Mouse (Mus musculus) embryonic facial prominence, embryonic 10.5 days (tissue): Measurements from ENCODE around the gene Ppp1r14b. TPM values are rescaled to one million over a fixed set of nuclear protein-coding genes. Genes with fewer than 3 reads are reported as not detected.

Experiments
- DNase-seq: peaks from one replicate; pipeline ENCODE4 v3.0.0-alpha.2; 2017; ENCODE audit warnings: low spot score
- H3K27ac ChIP-seq: fragments of 300-500 bp; sonication (generic); replicated peaks from 2 replicates; pipeline ENCODE4 v1.5.1; 2016; ENCODE audit warnings: mild to moderate bottlenecking
- H3K27me3 ChIP-seq: fragments of 300-500 bp; sonication (generic); replicated peaks from 2 replicates; pipeline ENCODE4 v1.6.1; 2016; ENCODE audit warnings: low read depth, mild to moderate bottlenecking; ENCODE audit not compliant: poor library complexity, severe bottlenecking
- H3K36me3 ChIP-seq: fragments of 300-500 bp; sonication (generic); replicated peaks from 2 replicates; pipeline ENCODE4 v1.6.1; 2016; ENCODE audit warnings: mild to moderate bottlenecking, moderate library complexity
- H3K4me1 ChIP-seq: fragments of 300-500 bp; sonication (generic); 2 replicates; pipeline ENCODE4 v1.6.1; 2016
- H3K4me3 ChIP-seq: fragments of 300-500 bp; sonication (generic); 2 replicates; pipeline ENCODE4 v1.5.1; 2016; ENCODE audit warnings: mild to moderate bottlenecking, moderate library complexity
- H3K9me3 ChIP-seq: fragments of 300-500 bp; sonication (generic); 2 replicates; pipeline ENCODE4 v1.6.1; 2016; ENCODE audit warnings: mild to moderate bottlenecking
- WGBS: fragments of 180-500 bp; shearing (Covaris S2); methylation state at CpG from one replicate; pipeline ENCODE4 v1.1.7; 2016; 5-methylcytosine and 5-hydroxymethylcytosine counted together
- polyA plus RNA-seq: library from polyadenylated mRNA; unstranded; fragments of >200 nt; fragmentation: Nextera tagmentation; extraction: Ambion mirVana; gene quantifications from 2 replicates; pipeline ENCODE4 v1.2.1, GENCODE M21; 2016

Ppp1r14b gene
- polyA plus RNA-seq, 1 experiment from 2014 or later: 217 TPM

DNA sequence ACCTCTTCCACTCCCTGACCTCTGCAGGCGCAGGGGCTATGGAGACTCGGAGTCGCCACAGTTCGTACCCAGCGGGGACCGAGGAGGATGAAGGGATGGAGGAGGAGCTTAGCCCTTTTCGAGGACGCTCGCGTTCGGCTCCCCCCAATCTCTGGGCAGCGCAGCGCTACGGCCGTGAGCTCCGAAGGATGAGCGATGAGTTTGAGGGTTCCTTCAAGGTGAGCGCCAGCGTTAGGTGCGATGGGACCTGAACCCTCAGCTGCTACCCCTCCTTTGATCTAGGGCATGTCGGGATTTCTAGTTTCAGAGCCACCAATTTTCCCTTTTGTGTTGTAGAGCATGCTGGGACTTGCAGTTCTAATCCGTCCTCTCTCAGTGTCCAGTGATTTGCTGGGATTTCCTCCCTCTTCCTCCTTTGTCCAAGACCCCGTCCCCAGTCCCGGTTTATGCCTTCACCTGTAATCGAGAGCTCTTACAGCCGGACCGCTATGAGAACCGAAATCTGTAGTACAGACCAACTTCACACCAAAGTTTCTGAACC is 24.1 kb upstream of the Ppp1r14b start:
- Histone ChIP-seq H3K4me1 (peaks cover 32% of the 10 kb centered on the region), H3K9me3 (no peaks in the 10 kb centered on the region), H3K27ac (peak overlapping the region; percentile 93), H3K27me3 (no peaks in the 10 kb centered on the region), H3K36me3 (peaks cover 36% of the 10 kb centered on the region), H3K4me3 (peak overlapping the region; percentile 70)
- DNase-seq: peak; percentile 75
- under 1% methylated on average over 28 of the region's 28 CpGs for WGBS

DNA sequence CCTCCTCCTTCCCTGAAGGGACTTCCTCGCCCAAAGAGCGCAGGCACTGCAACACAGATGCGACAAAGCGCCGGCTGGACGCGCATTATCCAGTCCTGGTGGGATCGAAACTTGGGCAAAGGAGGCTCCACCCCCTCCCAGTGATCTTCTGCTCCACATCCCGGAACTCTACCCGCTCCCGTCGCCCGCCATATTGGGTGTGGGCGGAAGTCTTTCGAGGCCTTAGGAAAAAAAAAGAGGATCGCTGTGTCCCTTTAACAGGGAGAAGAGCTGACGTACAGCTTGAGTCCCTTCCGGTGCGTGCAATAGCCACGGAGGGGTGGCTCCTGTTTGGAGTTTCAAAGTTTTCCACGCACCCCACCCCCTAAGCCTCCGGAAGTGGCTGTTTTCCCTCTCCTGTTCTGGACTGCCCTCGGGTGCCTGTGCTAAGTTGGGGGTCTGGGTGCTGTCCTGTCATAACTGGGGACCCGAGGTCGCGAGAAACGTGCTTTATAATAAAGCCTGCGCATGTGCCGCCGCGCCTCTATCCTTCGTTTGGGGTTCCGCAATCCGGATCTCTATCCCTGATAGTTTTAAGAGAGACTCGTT is 23.3 kb upstream of the Ppp1r14b start:
- Histone ChIP-seq H3K4me3 (peak overlapping the region; percentile 70), H3K27me3 (no peaks in the 10 kb centered on the region), H3K36me3 (peaks cover 38% of the 10 kb centered on the region), H3K9me3 (no peaks in the 10 kb centered on the region), H3K4me1 (peaks cover 32% of the 10 kb centered on the region), H3K27ac (peak overlapping the region; percentile 93)
- under 1% methylated on average over 35 of the region's 35 CpGs for WGBS
- DNase-seq: peak; percentile 92

DNA sequence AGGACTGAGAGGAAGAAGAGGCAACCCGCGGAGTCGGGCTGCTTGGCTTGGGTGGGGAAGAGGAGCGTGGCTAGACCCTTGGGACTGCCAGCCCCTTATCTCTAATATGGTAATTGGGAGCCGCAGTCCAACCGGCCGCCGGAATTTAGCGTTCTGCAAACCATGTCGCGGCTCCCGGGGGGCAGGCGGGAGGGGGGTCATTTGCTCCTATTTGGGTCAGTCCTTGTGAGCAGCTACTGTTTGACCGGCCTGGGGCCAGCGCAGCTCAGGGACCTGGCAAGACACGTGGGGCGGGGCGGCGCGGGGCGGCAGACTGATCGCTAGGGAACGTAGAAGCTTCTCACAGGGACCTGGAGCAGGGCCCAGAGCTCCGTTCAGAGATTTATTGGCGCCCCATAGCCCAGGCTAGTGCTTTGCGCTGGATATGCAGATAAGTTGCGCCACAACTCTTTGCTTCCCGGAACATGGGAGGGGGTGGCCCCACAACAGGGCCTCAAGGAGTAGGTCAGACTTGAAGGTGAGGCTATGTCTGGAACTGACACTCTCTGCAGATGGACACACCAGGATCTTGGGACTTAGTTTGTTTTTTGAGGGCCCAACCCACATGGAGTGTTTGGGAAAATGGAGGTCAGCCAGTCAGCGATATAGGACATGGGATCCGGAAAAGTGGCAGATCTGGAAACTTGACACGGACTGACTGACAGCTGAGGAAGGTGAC is 22.6 kb upstream of the Ppp1r14b start:
- peaks cover 32% of the 10 kb centered on the region for H3K4me1 ChIP-seq
- peak overlapping the region; percentile 70 for H3K4me3 ChIP-seq
- peak overlapping the region; percentile 93 for H3K27ac ChIP-seq
- 2% methylated on average over 31 of the region's 31 CpGs for WGBS
- DNase-seq: peak; percentile 69
- H3K9me3 ChIP-seq: no peaks in the 10 kb centered on the region
- peaks cover 45% of the 10 kb centered on the region for H3K36me3 ChIP-seq
- no peaks in the 10 kb centered on the region for H3K27me3 ChIP-seq

DNA sequence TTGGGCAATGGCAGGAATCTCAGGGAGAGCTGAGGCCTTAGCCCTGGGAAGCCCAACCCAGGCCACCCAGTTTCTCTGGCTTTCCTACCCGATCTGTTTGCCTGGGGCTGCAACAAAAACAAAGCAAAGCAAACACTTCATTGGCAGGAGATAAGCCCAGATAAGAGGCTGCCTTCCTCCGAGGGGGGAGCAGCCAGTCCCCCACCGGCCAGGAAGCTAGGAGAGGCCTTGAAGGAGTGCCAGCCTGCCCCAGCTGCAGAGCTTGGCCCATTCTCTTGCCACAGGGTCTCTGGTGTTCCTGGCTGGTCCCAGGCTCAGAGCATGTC is 22.1 kb upstream of the Ppp1r14b start:
- no peaks in the 10 kb centered on the region for H3K27me3 ChIP-seq
- peak overlapping the region; percentile 70 for H3K4me3 ChIP-seq
- peaks cover 32% of the 10 kb centered on the region for H3K4me1 ChIP-seq
- H3K9me3 ChIP-seq: no peaks in the 10 kb centered on the region
- DNase-seq: no peak
- WGBS: 17% methylated on average over 3 of the region's 3 CpGs
- H3K27ac ChIP-seq: peak overlapping the region; percentile 65; the same call in 1 of the 2 replicates
- peaks cover 50% of the 10 kb centered on the region for H3K36me3 ChIP-seq

DNA sequence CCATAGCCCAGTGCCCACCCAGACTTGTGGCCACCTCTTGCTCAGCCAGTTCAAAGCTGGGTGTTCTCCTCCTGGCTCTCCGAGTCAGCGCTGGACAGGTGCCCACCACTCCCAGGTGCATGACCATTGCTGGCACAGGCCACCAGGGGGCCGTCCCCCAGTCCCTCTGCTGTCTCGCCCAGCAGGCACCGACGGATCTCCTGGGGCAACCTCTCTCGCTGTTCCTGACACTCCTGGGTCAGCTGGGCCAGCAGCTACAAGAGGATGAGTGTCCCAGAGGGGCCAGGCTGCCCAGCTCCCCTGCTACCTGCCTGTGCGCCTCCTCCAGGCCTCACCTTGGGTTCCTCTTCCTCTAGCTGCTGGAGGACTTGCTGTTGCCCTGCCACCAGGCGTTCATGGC is 20.7 kb upstream of the Ppp1r14b start:
- peak; percentile 57 for DNase-seq
- no peak overlapping the region for H3K4me3 ChIP-seq
- peaks cover 62% of the 10 kb centered on the region for H3K36me3 ChIP-seq
- no peaks in the 10 kb centered on the region for H3K27me3 ChIP-seq
- whole genome bisulfite sequencing: 69% methylated on average over 9 of the region's 9 CpGs
- H3K9me3 ChIP-seq: no peaks in the 10 kb centered on the region
- H3K4me1 ChIP-seq: peaks cover 32% of the 10 kb centered on the region
- H3K27ac ChIP-seq: no peak overlapping the region

DNA sequence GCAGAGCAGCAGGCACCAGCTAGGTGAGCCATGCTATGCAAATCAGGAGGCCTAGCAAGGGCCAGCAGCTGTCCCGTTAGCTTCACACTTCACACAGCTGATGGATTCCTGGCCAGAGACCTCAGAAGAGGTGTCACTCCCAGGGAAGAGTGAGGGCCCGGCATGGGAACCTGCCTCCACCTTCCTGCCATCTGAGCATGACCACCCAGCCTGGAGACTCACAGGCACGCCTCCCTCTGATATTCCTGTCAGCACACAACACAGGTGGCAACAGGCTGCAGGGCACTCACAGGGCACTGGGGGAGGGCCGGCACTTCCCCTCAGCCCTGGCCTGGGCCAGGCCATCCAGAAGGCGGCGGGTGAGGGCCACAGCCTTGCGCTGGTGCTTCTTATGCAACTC is 19.3 kb upstream of the Ppp1r14b start:
- H3K27ac ChIP-seq: no peak overlapping the region; the same call in 1 of the 2 replicates
- H3K4me3 ChIP-seq: 0 out of 2 replicates have a peak overlapping the region, but pooled peaks have one; percentile 1
- peaks cover 19% of the 10 kb centered on the region for H3K4me1 ChIP-seq
- 87% methylated on average over 7 of the region's 7 CpGs for WGBS
- peaks cover 69% of the 10 kb centered on the region for H3K36me3 ChIP-seq
- no peaks in the 10 kb centered on the region for H3K9me3 ChIP-seq
- DNase-seq: no peak
- H3K27me3 ChIP-seq: no peaks in the 10 kb centered on the region

DNA sequence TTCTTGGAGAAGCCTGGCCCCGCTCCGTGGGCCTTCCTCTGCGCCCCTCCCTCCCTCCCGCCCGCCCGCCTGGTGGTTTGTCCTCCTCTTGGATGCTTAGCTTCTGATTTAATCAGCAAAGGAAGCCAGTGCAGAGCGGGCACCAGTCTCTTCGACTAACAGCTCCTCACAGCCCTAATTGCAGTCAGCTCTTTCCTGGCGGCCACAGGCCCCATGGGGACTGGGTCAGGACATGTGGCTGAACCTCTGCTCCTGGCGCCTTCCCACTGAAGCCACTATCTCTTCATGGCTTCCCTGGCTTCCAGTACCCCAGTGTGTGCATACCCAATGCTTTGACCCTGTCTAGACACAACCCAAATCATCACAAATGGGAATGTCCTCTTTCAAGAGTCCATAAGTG is 18.3 kb upstream of the Ppp1r14b start:
- peaks cover 16% of the 10 kb centered on the region for H3K4me1 ChIP-seq
- no peaks in the 10 kb centered on the region for H3K27me3 ChIP-seq
- no peak overlapping the region for H3K27ac ChIP-seq
- no peak overlapping the region for H3K4me3 ChIP-seq
- 78% methylated on average over 10 of the region's 10 CpGs for WGBS
- peaks cover 77% of the 10 kb centered on the region for H3K36me3 ChIP-seq
- no peak for DNase-seq
- H3K9me3 ChIP-seq: no peaks in the 10 kb centered on the region

DNA sequence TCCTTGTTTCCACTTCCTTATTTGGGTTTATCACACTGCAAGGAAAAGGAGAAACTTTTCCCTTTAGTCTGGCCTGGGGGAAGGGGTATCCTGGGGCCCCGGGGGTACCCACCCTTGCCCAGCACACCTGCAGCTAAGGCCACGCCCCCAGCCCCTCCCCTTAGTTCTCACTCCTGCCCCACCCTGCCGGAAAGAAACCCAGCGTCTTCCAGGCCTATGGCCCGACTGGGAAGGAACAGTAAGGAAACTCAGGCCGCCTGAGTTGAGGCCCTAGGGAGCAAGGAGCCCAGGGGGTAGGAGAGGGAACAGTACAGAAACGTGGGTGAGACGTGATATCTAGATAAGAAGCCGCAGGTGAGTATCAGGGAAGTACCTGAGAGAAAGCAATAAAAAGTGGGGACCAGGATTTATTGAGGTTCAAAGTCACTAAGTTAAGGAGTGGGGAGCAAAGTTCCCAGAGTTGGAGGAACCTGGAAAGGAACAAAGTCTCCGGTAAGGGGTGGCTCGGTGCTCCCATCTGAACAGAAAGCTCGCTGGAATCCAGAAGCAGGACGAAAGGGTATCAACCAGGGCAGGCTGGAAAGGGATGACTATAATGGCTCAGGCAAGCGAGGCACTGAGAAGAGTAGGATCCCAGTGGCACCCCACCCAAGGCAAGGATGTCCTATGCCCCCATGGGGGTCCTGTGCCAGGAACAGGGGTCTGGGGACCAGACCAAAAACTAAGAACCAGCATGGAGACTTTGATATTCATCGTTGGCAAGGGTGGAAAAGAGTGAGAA is 6.1 kb upstream of the Ppp1r14b start:
- DNase-seq: peak; percentile 39
- peaks cover 12% of the 10 kb centered on the region for H3K27me3 ChIP-seq
- peak overlapping the region; percentile 84; the same call in 1 of the 2 replicates for H3K27ac ChIP-seq
- peaks cover 56% of the 10 kb centered on the region for H3K4me1 ChIP-seq
- peak overlapping the region; percentile 69 for H3K4me3 ChIP-seq
- WGBS: 11% methylated on average over 15 of the region's 15 CpGs
- no peaks in the 10 kb centered on the region for H3K9me3 ChIP-seq
- peaks cover 31% of the 10 kb centered on the region for H3K36me3 ChIP-seq

DNA sequence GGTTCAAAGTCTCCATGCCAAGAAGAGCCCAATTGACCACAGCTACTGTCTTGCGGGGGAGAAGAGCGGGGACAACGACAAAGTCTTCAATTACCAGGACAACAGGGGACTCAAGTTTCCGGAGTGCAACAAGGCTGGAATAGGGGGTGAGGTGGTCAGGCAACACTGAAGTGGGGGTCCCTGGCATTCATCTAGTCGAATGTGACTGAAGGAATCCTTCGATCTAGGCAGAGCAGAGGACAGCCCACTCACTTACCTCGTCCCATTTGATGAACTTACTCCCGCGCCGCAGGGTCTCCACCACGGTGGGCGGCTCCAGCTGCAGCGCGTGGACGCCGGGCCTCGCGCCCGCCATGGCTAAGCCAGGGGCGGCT is 5.5 kb upstream of the Ppp1r14b start:
- no peak for DNase-seq
- H3K27ac ChIP-seq: peak overlapping the region; percentile 84
- H3K9me3 ChIP-seq: no peaks in the 10 kb centered on the region
- peak overlapping the region; percentile 69 for H3K4me3 ChIP-seq
- H3K4me1 ChIP-seq: peaks cover 61% of the 10 kb centered on the region
- WGBS: 0% methylated on average over 20 of the region's 20 CpGs
- H3K27me3 ChIP-seq: peaks cover 12% of the 10 kb centered on the region
- peaks cover 25% of the 10 kb centered on the region for H3K36me3 ChIP-seq

DNA sequence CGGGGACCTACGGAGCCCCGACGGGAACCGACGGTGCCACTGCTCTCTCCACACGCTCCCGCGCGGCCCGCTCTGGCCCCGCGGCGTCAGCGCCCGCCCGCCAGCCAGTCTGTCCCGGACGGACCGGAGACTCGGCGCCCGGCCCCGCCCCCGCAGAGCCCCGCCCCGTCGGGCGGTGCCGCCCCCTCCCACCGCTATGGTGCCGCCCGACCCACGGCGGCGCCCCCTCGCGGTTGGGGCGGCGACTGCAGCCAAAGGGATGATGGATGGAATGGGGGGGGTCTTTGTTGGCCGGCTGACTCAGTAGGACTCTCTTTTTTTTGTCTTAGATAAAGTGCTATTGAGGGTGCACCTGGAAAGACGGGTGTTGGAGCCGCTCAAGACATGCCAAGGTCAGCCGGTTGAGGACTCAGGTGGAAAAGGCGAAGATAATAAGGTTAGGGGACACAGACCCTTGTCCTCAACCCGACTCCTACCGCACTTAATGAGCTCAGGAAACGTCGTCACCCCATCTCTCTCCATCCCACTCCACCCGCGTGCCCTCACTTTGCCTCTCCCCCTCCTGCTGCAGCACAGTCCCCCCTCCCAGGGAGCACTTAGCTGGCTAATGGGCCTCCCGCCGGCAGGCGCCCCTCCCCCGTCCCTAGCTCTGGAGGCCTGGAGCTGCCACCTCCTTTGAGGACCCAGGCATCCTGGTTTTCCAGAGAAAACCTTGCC is 4.9 kb upstream of the Ppp1r14b start:
- peaks cover 61% of the 10 kb centered on the region for H3K4me1 ChIP-seq

DNA sequence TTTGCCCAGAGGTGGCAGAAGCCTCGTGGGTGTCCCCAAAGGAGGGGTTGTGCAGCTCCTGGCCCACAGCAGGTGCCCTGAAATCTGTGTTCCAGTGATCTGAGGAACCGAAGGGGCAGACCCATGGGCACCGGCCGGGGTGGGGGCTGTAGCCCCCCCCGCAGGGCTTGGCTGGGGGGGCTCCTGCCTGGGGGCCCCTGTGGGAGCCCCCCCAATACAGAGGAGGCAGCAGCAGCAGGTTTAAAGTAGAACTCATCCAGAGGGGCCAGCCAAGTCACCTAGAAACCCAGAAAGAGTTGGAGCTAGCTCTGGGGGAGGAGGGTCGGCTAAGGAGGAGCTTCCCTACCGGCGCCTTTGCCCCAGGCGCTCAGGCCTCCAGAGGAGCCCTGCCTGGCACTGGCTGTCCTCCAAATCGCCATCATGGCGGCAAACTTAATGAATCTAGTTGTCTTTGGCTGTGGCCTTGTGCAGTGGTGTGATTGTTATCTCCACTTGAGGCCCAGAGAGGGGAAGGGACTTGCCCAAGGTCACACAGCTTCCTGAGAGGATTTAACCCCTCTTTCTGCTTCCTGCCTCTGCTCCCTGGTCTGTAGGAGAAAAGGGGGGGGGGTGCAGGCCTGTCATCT is 4.2 kb upstream of the Ppp1r14b start:
- H3K4me1 ChIP-seq: peaks cover 61% of the 10 kb centered on the region

More for the DNA sequence above, 4.9 kb upstream of the Ppp1r14b start:
- H3K36me3 ChIP-seq: peaks cover 19% of the 10 kb centered on the region
- peak overlapping the region; percentile 84 for H3K27ac ChIP-seq
- H3K4me3 ChIP-seq: peak overlapping the region; percentile 69
- DNase-seq: peak; percentile 86
- H3K27me3 ChIP-seq: peaks cover 12% of the 10 kb centered on the region
- H3K9me3 ChIP-seq: no peaks in the 10 kb centered on the region
- WGBS: under 1% methylated on average over 55 of the region's 55 CpGs

More for the DNA sequence above, 4.2 kb upstream of the Ppp1r14b start:
- peaks cover 12% of the 10 kb centered on the region for H3K27me3 ChIP-seq
- peak overlapping the region; percentile 84 for H3K27ac ChIP-seq
- WGBS: 17% methylated on average over 11 of the region's 11 CpGs
- H3K36me3 ChIP-seq: peaks cover 12% of the 10 kb centered on the region
- no peak for DNase-seq
- H3K4me3 ChIP-seq: peak overlapping the region; percentile 69
- H3K9me3 ChIP-seq: no peaks in the 10 kb centered on the region
